Mouse (Mus musculus): ENCODE measurements around the gene Cgas. TPM values are rescaled to one million over a fixed set of nuclear protein-coding genes. Genes with fewer than 3 reads are reported as not detected.

The Cgas gene
- polyA plus RNA-seq, 1 experiment from 2014 or later, result 0.72 TPM

GRCm38 (mm10) chr9:78393741-78394140 is 49.3 kb downstream of the Cgas start:
- Histone ChIP-seq H3K36me3 (ENCODE audit: control insufficient read depth, insufficient read depth, low read length) (no peaks in the 10 kb centered on the region), H3K9ac (ENCODE audit: low read depth, low read length) (no peak overlapping the region), H3K4me2 (no peak overlapping the region), H3K4me1 (ENCODE audit: control insufficient read depth, insufficient read depth, low read length) (0 out of 2 replicates have a peak, but pooled peaks cover 3% of the 10 kb centered on the region), H3K27me3 (ENCODE audit: control insufficient read depth, insufficient read depth, low read length) (peaks cover 51% of the 10 kb centered on the region), H3K4me3 (ENCODE audit: low read depth, low read length) (no peak overlapping the region), H3K9me3 (replicated peaks; ENCODE audit: control insufficient read depth, low read length) (no peaks in the 10 kb centered on the region), H3K27ac (ENCODE audit: low read depth, low read length) (no peak overlapping the region)
- no peak for ATAC-seq (replicated peaks; ENCODE audit: insufficient number of reproducible peaks, low FRiP score, low TSS enrichment)
- WGBS (ENCODE audit: insufficient replicate concordance), result 78% methylated on average over 10 of the region's 10 CpGs

- H3K36me3 ChIP-seq (ENCODE audit: control insufficient read depth, insufficient read depth, low read length), result no peaks in the 10 kb centered on the region
- 43% methylated on average over 5 of the region's 5 CpGs for WGBS (ENCODE audit: insufficient replicate concordance)
- H3K4me3 ChIP-seq (ENCODE audit: low read depth, low read length), result no peak overlapping the region
- no peak overlapping the region for H3K9ac ChIP-seq (ENCODE audit: low read depth, low read length)
- no peak overlapping the region for H3K4me2 ChIP-seq
- H3K4me1 ChIP-seq (ENCODE audit: control insufficient read depth, insufficient read depth, low read length), result no peaks in the 10 kb centered on the region
- no peak for ATAC-seq (replicated peaks; ENCODE audit: insufficient number of reproducible peaks, low FRiP score, low TSS enrichment)
- peaks cover 28% of the 10 kb centered on the region for H3K27me3 ChIP-seq (ENCODE audit: control insufficient read depth, insufficient read depth, low read length)
- no peak overlapping the region for H3K27ac ChIP-seq (ENCODE audit: low read depth, low read length)
- H3K9me3 ChIP-seq (replicated peaks; ENCODE audit: control insufficient read depth, low read length), result no peaks in the 10 kb centered on the region
Measured at GRCm38 (mm10) chr9:78389981-78390380, 53.1 kb downstream of the Cgas start.

DNA sequence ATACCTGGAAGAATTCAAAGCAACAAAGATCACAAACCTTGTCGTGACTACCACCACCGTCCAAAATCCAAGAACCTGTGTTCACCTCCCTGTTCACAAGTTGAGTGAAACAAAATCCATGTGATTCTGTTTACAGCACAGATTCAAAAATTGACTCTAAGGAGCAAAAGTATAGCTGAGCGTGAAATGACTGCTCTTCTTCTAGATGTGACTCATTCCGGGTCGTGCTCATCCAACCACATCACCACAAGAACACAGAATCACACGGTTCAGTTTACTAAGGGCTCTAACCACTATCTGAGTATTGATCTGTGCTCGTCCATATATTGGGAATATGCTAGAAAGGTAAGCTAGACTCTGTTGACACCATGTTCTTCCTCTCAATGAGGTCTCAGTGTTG is 56.1 kb downstream of the Cgas start:
- Histone ChIP-seq H3K9me3 (replicated peaks; ENCODE audit: control insufficient read depth, low read length) (no peaks in the 10 kb centered on the region), H3K4me3 (ENCODE audit: low read depth, low read length) (no peak overlapping the region), H3K36me3 (ENCODE audit: control insufficient read depth, insufficient read depth, low read length) (no peaks in the 10 kb centered on the region), H3K4me1 (ENCODE audit: control insufficient read depth, insufficient read depth, low read length) (no peaks in the 10 kb centered on the region), H3K9ac (ENCODE audit: low read depth, low read length) (no peak overlapping the region), H3K27me3 (ENCODE audit: control insufficient read depth, insufficient read depth, low read length) (0 out of 2 replicates have a peak, but pooled peaks cover 2% of the 10 kb centered on the region), H3K4me2 (no peak overlapping the region), H3K27ac (ENCODE audit: low read depth, low read length) (no peak overlapping the region)
- no peak for ATAC-seq (replicated peaks; ENCODE audit: insufficient number of reproducible peaks, low FRiP score, low TSS enrichment)
- WGBS (ENCODE audit: insufficient replicate concordance), result 76% methylated on average over 7 of the region's 7 CpGs

GRCm38 (mm10) chr9:78385893-78386292 is 57.1 kb downstream of the Cgas start:
- ATAC-seq (replicated peaks; ENCODE audit: insufficient number of reproducible peaks, low FRiP score, low TSS enrichment), result no peak
- Histone ChIP-seq H3K9ac (ENCODE audit: low read depth, low read length) (no peak overlapping the region), H3K36me3 (ENCODE audit: control insufficient read depth, insufficient read depth, low read length) (no peaks in the 10 kb centered on the region), H3K27ac (ENCODE audit: low read depth, low read length) (no peak overlapping the region), H3K27me3 (ENCODE audit: control insufficient read depth, insufficient read depth, low read length) (no peaks in the 10 kb centered on the region), H3K4me3 (ENCODE audit: low read depth, low read length) (no peak overlapping the region), H3K4me2 (no peak overlapping the region), H3K9me3 (replicated peaks; ENCODE audit: control insufficient read depth, low read length) (no peaks in the 10 kb centered on the region), H3K4me1 (ENCODE audit: control insufficient read depth, insufficient read depth, low read length) (no peaks in the 10 kb centered on the region)
- WGBS (ENCODE audit: insufficient replicate concordance), result 46% methylated on average over 3 of the region's 3 CpGs

Small RNA genes within 50 kb of the gene (microRNA-seq; reads per million reads assigned to microRNA genes)
- 0.20 reads per million for gene Gm26377 (ENCODE audit: borderline number of aligned reads)

Other genes starting within 250 kb of the Cgas start
- gene Gsta1, start 212.6 kb downstream of the Cgas start, polyA plus RNA-seq (2014; fragmentation: Nextera tagmentation; extraction: Ambion mirVana), result not detected in 2 replicates
- not detected in 2 replicates for gene Gm3776, start 186.1 kb downstream of the Cgas start, polyA plus RNA-seq (2014; fragmentation: Nextera tagmentation; extraction: Ambion mirVana)
- gene Gm10639, start 153.3 kb downstream of the Cgas start, polyA plus RNA-seq (2014; fragmentation: Nextera tagmentation; extraction: Ambion mirVana), result not detected in 2 replicates
- not detected in 2 replicates for gene Omt2a, start 128.4 kb downstream of the Cgas start, polyA plus RNA-seq (2014; fragmentation: Nextera tagmentation; extraction: Ambion mirVana)
- gene Omt2b, start 115.6 kb downstream of the Cgas start, polyA plus RNA-seq (2014; fragmentation: Nextera tagmentation; extraction: Ambion mirVana), result not detected in 2 replicates
- not detected in 2 replicates for gene Gsta2, start 87.4 kb downstream of the Cgas start, polyA plus RNA-seq (2014; fragmentation: Nextera tagmentation; extraction: Ambion mirVana)
- not detected in 2 replicates for gene Dppa5a, start 75.1 kb downstream of the Cgas start, polyA plus RNA-seq (2014; fragmentation: Nextera tagmentation; extraction: Ambion mirVana)
- 0.77 and 0.99 TPM in 2 replicates for gene Ooep, start 64.5 kb downstream of the Cgas start, polyA plus RNA-seq (2014; fragmentation: Nextera tagmentation; extraction: Ambion mirVana)
- 0.32 TPM in 1 of 2 replicates, not detected in the other for gene Ddx43, start 47.5 kb downstream of the Cgas start, polyA plus RNA-seq (2014; fragmentation: Nextera tagmentation; extraction: Ambion mirVana)
- 27.6 and 28.2 TPM in 2 replicates for gene Mto1, start 5.0 kb upstream of the Cgas start, polyA plus RNA-seq (2014; fragmentation: Nextera tagmentation; extraction: Ambion mirVana)
- gene Gm17324, start 5.5 kb upstream of the Cgas start, polyA plus RNA-seq (2014; fragmentation: Nextera tagmentation; extraction: Ambion mirVana), result 0.46 TPM in 1 of 2 replicates, not detected in the other
- 3,731 and 3,838 TPM in 2 replicates for gene Eef1a1, start 45.9 kb upstream of the Cgas start, polyA plus RNA-seq (2014; fragmentation: Nextera tagmentation; extraction: Ambion mirVana)
- 7.4 and 7.7 TPM in 2 replicates for gene Slc17a5, start 144.8 kb upstream of the Cgas start, polyA plus RNA-seq (2014; fragmentation: Nextera tagmentation; extraction: Ambion mirVana)
- 1.7 TPM in 2 replicates for gene Cd109, start 172.3 kb upstream of the Cgas start, polyA plus RNA-seq (2014; fragmentation: Nextera tagmentation; extraction: Ambion mirVana)